Mouse (Mus musculus): ENCODE data around the gene Hist1h2bc.

DNA sequence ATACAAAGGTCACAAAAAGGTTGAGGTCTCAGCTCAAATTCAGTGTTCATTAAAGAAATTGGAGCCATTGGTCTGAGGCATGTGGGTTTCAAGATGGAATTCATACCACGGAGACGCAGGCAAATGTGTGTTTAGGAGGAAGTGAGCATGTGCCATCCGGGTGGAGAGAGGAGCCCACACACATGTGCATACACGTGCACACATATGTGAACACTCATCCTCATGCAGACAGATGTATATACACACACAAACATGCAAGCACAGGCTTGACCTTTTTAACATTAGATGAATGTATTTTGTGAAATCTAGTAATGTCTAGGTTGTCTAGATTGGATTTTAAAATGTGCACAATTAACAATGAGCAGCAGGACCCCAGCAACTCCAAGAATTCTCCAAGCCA, 18.2 kb downstream of the Hist1h2bc start:
- no peak for TF ChIP-seq CTCF (conservative IDR thresholded peaks at IDR 0.05; ENCODE audit: low read length)
- no peak for TF ChIP-seq POU5F1 (IDR thresholded peaks at IDR 0.05; ENCODE audit: borderline replicate concordance, low read length)
